Mouse (Mus musculus) bone marrow, adult 2 months (tissue): ENCODE measurements around the gene Znrf2.

Source experiments
- CTCF ChIP-seq: fragments of 200-500 bp; IDR thresholded peaks from 2 replicates; pipeline ENCODE4 v1.5.1; 2011; ENCODE audit warnings: low read length, control low read depth; ENCODE audit not compliant: control insufficient read depth, insufficient read depth
- POLR2A ChIP-seq: fragments of 200-500 bp; IDR thresholded peaks from 2 replicates; pipeline ENCODE4 v1.6.1; 2011; ENCODE audit warnings: low read depth, mild to moderate bottlenecking, control low read depth, low read length, borderline replicate concordance; ENCODE audit not compliant: control insufficient read depth

GRCm38 (mm10) chr6:54883424-54883823 is 66.7 kb downstream of the Znrf2 start:
- TF ChIP-seq POLR2A: no peak
- TF ChIP-seq CTCF: no peak
